Mouse (Mus musculus) forelimb bud, embryonic 11.5 days (tissue): ENCODE data around the gene Stat4.

Experiments
- DNase-seq: peaks from one replicate; pipeline ENCODE4 v3.0.0-alpha.2; 2012; ENCODE audit warnings: low read depth, low spot score

Gene Stat4

DNA sequence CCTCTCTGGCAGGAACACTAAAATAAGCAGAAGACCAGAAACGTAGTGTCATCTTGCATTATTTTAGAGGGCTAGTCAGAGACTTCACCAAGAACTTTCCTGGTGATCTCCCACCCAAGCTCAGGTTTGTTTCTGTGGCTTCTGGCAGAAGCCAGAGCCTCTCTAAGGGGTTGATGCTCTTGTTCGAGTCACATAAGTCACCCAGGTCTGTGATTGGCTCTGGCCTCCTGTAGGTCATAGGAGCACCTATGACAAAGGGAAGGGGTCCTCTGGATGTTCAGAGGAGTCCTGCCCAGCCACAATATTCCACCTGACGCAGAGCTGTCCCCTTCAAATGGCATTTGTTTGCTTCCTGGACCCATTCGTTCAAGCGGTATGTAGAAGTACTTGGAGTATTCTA, at the start of gene Stat4:
TSS of gene Stat4 (plus strand) at position 301 of the 400 bp plus-strand sequence.
- DNase-seq: no peak

DNA sequence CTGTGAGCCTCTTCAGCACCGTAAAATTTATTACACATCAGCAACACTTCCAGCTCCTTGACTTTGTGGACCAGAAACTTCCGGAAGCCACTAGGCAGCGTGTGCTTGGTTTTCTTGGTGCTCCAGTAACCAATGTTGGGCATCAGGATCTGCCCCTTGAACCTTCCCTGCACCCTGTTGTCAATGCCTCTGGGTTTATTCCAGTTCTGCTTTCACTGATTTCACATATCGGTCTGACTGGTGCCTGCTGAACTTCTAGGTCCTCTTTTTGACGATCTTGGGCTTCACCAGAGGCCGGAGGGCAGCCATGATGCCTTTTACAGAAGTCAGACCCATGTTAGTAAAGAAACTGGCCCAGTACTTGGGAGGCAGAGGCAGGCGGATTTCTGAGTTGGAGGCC, 48.6 kb upstream of the Stat4 start:
- no peak for DNase-seq

DNA sequence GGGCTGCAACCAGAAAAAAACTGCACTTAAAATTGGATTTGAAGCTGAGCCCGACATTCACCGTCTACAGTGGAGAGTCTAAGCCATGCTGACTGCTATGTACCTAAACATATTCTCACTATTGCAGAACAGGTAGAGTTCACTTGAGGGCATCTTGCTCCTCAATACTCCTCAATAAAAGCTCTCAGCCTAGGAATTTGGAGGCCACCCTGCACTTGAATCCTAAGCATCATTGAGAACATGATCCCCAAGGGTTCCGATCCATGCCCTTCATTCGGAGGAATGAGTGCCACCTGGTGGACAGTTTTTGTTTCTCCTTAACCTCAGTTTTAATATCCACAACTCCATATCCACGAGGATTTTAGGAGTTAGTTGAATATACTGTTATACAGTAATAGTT, 42.2 kb upstream of the Stat4 start:
- peak; percentile 76 for DNase-seq

DNA sequence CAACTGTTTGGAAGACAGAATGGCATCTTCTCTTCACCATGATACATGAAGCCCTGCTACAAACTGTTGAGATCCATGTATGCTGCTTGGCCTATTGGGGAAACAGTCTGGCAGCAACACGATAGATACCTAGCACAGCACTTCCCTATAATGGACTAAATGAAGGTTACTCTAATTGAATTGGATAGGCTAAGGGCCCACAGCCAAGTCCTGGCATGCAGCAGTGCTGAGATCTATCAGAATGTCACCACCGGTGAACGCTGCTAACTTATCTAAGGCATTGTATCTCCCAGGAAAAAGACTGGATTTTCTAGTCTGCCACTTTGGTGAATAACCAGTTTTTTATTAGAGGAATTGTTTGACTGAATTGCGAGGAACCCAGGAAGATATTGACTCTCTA, 39.8 kb upstream of the Stat4 start:
- DNase-seq: no peak

DNA sequence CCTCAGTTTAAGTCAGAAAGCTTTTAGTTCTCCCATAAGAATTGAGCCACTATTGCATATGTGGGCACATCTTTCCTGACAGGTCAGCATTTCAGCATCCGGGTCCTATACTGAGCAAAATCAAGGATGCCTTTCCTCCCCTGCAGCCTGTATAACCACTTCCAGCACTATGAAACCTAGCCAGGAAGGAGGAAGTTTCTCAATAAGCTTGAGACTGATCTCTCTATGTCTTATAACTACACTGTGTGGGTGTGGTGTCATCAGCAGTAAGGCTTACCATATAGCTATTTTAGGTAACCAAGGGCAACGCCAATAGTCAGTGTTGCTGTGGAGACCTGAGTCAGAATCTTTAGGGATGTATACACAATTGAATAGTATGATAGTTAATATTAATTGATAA, 22.3 kb upstream of the Stat4 start:
- no peak for DNase-seq

DNA sequence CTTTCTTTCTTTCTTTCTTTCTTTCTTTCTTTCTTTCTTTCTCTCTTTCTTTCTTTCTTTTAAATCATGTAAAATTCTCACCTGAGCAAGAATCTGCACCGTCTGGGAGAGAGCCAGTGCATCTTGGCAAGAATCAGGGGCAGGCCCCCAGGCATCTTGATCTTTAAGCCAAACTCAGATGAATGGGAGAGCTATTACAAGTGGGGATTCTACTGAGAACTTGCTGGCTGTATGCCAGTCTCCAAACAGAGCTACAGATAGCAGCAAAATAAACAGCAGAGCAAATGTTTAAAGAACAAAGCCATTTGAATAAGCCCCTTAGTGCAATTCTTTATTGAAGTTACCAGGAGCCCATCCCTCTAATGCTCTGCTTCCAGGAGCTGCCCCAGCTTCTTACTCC, 18.0 kb upstream of the Stat4 start:
- no peak for DNase-seq

DNA sequence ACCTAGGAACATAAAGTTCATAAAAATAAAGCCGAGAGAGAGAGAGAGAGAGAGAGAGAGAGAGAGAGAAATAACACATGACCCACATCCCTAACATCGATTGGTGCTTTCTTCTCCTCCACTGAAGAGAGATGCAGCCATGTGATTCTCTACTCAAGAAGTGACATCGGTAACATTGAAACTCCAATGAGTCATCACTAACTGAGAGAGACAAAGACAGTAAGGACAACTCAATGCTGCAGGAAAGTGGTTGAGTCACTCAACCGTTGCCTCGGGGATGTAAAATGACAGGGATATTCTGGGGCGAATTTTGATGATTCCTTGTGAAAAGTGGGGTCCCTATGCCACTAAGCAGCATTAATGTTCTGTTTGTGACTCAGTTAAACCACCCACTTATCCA, 16.8 kb upstream of the Stat4 start:
- DNase-seq: no peak

DNA sequence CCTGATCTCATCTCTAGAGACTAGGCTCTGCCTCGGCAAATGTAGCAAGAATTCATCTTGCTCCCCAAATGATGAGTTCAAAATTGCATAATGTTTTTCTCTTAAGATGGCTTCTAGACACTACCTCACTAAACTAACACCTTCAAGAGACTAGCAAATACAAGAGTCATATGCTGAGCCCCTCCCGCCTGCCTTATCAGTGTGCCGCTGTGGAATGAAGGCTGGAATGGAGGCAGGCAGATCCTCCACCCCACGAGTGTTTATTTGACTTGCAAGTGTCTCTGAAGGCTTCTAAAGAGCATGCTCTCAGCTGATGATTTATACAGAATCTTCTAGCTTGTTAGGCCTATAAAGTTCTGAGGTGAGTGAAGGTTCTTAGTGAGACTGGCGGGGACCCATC, 11.4 kb upstream of the Stat4 start:
- no peak for DNase-seq

DNA sequence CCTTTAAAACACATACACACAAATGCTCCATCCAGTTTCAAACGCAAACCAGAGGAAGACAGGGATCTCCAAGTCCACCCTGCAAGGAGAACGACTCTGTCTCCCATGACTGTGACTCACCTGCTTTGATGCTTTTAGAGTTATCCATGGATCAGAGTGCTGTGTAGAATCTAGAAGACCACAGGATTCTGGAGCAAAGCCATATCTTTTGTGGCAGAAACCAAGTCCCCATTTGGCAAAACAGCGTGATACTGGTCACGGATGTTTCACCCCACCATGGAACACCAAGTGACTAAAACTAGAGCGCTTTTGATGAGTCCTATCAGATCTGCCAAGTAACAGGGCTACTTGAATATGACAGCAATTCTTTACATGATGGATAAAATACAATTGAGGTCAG, 7.9 kb upstream of the Stat4 start:
- no peak for DNase-seq

DNA sequence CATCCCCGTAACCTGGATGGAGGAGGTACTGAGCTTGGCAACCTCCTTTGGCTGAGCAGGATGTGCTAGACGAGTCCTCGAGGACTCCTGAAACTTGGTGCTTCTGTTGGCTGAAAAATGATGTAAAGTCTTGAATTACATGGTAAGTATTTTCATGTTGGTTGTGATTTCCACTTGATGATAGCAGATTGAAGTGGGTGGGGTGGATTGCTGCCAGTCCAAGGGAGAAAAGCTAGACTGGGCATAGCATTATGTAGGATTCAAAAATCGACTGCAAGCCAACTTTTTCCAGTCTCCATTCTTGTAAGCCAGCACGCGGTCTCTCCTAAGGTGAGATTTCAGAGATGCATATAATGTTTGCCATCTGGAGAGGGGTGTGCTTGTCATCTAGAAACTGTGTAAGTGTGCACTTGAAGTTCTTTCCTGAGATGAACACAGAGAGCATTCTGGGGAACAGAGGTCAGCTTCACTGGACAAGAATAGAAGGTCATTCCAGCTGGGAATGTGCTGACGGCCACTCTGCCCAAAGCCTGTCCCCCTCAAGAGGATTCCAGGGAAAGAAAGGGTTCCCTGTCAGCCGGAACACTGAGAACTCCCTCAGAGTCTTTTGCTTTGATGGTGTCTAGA, 5.1 kb downstream of the Stat4 start:
- DNase-seq: no peak

DNA sequence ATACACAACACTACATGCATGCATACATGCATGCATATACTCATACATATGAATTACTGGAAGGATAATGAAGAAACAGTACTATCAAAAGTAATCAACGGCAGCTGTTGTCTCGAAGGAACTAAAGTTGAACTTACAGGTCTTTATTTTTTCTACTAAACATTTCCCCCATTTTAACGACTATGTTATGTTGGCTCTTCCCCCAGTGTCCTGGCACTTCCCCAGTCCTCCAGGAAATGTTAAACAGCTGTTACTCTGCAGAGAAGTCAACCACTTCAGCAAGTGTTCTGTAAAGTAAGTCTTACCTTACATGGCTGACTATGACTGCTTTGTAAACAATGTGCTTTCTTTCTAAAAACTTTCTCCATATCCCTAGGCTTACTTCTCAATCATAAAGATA, 9.1 kb downstream of the Stat4 start:
- no peak for DNase-seq

DNA sequence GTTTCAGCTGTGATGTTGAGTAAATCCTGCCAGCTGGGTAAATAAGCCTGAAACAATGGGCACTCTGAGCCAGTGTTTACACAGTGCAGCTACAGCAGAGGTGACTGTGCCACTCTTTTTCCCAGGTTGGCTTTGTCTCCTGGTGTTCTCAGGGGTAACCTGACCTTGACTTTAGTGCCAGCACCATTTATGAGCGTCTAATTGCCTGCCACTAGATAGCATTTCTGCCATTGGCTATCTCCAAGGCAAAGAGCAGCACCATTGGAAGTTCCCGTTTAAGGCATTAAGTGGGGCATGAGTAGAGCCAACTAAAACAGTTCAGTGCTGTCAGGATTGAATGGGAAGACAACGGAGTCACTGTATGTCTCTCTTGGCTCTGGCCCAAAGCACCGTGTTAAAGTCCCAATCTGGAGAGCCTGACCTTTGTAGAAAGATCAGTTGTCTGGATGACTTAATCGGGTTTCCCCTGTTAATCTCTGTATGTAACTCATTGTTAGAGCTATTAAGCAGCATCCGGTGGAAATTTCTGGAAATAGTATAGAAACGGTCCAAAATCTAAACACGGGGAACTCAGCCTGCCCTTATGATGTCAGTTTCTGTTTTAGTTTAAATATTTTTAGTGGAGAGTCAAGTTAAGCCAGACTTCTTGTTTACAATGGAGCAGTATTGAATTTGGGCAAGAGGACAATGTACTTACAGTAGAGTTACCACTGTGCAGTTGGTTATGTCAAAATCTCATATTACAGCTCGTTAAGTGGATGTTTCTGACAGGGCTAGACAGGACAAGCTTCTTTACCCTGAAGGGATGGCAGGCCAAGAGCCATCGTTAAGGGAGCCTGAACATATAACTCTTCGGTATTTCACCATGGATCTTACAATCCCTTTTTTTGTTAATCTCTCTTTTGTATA, 10.1 kb downstream of the Stat4 start:
- no peak for DNase-seq

DNA sequence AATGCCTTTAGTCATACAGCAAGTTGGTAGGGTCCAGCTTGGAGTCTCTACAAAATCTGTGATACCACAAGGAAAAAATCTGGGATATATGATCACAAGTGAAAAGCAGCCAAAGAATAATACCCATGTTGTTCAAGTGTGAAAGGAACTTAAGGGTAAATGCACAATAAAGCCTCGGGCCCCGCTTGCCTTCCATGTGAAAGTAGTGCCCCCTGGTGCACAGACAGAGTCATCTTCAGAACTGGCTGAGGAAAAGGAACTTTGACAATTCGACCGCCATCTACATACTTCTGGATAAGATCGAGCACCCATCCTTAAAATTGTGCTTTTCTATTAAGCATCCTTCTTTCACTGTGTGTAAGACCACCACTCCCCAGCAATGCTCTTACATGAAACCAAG, 11.6 kb downstream of the Stat4 start:
- no peak for DNase-seq

DNA sequence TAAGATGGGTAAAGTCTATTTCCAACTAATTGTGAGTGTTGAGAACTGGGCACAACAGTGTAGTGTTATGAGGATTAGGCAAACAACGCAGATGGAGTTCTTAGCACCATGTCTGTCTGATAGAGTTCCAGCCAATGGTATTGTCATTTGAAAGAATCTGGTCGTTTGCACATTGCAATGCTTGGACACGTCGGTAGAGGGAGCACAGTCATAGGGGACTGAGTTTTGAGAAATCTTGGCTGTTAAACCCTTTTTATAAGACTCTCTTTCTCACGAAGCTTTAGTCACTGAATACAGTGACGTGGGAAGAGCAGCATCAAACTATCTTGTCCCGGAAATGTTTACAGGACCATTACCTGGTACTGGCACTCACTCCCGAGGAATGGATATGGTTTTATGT, 17.1 kb downstream of the Stat4 start:
- DNase-seq: peak; percentile 73

DNA sequence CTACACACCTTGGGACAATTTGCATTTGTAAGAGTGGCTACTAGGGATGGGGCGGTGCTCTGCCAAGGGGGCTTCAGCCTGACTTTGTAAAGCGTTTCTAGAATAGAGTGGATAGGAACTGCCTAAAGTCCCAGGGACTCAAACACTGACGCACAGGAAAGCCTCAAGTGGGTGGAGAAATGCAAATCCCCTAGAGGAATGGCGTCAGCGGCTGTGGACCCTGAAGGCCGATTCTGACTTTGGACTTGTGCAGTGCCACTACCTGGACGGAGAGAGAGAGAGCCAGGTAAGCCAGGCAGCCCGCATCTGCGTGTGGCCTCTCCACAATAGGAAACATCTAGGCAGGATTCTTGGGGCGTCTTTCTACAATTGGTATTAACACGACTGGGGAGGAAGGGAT, 21.5 kb downstream of the Stat4 start:
- DNase-seq: no peak

DNA sequence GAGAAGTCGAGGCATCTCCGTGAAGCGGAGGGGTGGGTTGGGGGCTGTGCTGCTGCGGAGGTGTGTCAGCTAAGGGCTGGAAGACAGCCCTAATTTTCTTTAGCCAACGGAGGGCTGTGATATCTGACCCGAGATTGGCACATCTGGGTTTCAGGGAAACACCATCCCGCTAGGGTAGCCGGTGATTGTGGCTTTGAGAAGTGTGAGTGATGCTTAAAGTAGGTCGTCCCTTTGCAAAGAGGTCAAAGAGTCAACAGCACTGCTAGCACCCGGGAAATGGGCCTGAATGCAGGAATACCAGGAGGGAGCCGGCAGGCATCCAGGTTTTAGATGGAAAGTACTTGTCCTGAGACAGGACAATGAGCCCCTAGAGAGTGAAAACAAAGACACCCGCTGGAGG, 22.0 kb downstream of the Stat4 start:
- no peak for DNase-seq

DNA sequence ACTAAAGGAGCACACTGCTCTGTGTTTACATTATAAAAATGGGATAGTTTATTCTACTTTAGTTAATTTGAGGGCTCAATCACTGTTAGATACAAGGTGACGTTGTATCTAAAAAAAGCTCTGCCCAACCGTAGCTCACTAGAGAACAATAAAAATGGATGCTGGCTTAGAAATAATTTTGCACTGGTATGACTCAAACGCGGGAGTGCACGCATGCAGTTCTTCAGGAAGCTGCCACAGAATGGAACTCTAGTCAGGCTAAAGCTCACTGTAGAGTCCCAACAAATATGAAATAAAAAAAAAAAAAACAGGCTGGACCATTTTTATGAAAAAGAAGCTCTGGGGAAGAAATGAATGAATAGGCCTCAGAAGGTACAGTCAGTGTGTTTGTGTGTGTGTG, 23.8 kb downstream of the Stat4 start:
- DNase-seq: no peak

DNA sequence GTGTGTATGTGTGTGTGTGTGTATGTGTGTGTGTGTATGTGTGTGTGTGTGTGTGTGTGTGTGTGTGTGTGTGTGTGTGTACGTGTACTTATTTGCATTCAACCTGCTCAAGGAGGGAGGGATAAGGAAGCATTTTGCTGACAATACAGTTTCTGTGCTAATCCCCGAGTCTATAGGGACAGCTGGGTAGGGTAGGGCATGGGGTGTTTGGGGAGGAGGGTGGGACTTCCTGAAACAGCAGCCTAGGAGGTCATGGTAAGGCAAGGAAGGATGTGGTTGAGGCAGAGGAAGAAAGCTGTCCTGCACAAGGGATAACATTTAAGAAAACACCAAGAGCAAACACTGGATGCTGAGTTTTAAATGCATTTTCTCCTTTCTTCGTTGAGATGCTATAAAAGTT, 24.3 kb downstream of the Stat4 start:
- DNase-seq: no peak

DNA sequence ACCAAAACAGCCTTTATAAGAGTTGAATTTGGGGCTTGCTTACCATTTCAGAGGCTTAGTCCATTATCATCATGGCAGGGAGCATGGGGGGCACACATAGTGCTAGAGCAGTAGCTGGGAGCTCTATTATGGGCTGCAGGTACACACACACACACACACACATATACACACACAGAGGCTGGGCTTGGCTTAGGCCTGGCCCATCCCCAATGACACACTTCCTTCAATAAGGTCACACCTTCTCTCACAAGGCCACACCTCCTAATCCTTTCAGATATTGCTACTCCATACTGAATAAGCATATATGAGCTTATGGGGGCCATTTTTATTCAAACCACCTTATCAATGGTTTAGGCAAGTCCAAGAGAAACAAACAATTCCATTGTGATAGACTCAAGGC, 25.3 kb downstream of the Stat4 start:
- DNase-seq: no peak

DNA sequence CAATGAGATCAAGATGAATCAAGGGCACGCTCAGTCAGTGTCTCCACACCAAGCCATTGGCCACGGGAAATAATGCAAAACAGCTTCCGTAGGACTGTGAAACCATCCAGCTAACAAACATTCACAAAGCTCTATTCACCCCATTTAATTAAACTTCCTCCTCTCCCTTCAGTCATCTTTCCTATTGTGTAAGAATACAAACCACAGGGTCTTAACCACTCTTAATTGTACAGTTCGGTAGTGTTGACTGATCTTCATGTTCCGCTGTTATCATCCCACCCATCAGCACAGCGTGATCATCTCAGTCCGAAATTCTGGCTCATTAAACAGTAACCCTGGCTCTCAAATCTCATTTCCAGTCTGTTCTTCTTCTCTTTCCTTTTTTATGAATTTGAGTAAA, 25.8 kb downstream of the Stat4 start:
- no peak for DNase-seq

DNA sequence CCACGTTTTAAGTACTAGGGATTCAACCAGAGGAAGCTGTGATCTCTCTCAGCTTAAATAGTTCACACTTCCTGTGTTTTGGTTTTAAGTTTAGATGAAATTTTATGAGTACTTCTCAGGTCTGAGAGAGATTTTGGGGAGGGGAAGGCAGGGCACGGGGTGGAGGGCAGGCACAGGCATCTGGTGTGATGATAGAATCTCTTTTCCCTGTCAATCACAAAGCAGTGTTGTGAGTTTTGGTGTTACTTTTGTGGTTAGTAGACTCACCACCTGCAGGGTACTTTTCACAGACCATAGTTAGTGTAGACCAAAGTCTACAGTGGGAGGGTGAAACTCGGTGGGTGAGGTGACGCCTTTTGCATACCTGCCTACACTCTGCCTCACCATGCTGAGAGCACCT, 32.7 kb downstream of the Stat4 start:
- DNase-seq: no peak

DNA sequence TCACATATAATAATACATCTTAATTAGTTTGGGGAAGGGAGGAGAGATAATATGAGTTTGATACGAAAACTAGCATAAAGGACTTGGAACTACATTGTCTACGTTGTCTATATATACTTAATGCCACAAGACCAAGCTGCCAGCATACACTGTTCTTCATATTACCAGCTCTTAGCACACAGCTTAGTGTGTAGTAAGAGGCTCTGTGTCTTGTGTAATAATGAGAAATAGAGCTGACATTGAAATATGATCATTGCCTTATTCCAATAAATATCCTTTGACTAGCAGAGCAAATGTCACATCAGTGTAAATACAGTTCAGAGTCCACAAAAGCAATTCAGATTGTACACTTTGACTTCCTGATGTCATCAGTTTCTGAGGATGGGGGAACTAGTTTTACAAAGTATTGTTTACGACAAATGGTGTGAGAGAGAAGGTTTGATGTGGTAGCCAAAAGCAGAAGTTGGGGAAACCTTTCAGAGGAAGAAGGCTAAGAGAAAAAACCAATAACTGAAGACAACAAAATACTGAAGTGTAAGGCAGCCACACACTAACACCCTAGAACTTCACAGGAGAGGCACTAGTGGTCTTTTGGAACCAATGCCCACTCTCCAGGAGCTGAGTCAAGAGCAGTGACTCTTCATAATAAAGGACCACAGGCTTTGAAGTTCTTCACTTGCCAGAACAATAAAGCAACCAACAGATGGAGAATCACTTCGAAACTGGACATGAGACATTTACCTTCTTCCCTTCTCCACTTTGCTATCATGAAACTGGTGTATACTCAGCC, 35.2 kb downstream of the Stat4 start:
- DNase-seq: no peak

DNA sequence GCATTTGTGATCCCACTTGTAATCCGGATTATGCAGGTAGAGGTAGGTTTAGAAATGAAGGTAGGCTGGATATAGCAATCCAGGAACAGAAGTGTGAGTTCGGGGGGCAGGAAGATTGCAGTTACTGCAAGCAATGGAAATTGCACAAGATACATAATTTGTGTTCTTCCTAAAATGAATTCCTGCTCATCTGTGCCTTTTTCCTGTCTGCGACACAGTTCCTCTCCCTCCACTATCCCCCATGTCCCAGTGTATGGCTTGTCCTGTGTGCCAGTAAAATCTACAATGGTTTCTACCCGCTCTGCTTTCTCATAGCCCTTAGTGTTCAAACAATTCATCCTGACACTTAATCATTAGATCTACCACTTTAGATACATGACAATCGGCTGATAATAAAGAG, 41.7 kb downstream of the Stat4 start:
- no peak for DNase-seq
